Mouse (Mus musculus) spleen, adult 2 months (tissue): ENCODE measurements around the gene Asb3.
"Not testable (repeated sequence)": the region's sequence is repeated elsewhere in the genome, so short reads cannot be mapped to it uniquely, and the experiment has no call there.

Experiments used
- CTCF ChIP-seq: fragments of 200-500 bp; IDR thresholded peaks from 2 replicates; pipeline ENCODE4 v1.5.1; 2011; ENCODE audit warnings: mild to moderate bottlenecking, inconsistent platforms; ENCODE audit not compliant: insufficient read depth, insufficient read length, insufficient replicate concordance; ENCODE audit errors: extremely low read depth
- POLR2A ChIP-seq: fragments of 200-500 bp; IDR thresholded peaks from 2 replicates; pipeline ENCODE4 v1.6.1; 2011; ENCODE audit warnings: low read depth, low read length, inconsistent platforms

DNA sequence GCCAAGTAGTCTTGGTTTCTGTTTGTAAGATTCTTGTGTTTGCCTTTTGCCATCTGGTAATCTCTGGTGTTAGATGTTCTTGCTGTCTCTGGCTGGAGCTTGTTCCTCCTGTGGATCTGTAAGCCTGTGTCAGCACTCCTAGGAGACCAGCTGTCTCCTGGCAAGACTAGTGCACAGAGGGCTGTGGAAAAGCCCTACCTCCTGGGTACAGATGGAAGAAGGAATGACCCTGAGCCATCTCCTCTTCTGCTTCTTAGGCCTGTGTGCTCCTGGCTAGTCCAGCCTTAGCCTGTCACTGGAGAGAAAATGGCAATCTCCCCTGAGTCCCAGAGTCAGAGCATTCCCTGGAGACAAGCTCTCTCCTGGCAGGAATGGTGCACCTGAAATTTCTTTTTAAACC lies 214.3 kb downstream of the Asb3 start:
- TF ChIP-seq POLR2A, CTCF: not testable (repeated sequence)
